Mouse (Mus musculus): ENCODE results near the gene Actr2. TPM values are rescaled to one million over a fixed set of nuclear protein-coding genes. Genes with fewer than 3 reads are reported as not detected.
A peak's percentile ranks its signal among the peaks of the same experiment; 100 is the strongest.
"Not testable (repeated sequence)": the region's sequence is repeated elsewhere in the genome, so short reads cannot be mapped to it uniquely, and the experiment has no call there.

The Actr2 gene
- polyA plus RNA-seq, 1 experiment from 2014 or later, result 104 TPM

- Histone ChIP-seq H3K36me3 (peaks cover 69% of the 10 kb centered on the region), H3K4me3 (replicated peaks) (no peak overlapping the region), H3K27me3 (no peaks in the 10 kb centered on the region), H3K4me1 (replicated peaks) (peaks cover 10% of the 10 kb centered on the region), H3K27ac (no peak overlapping the region), H3K4me2 (no peak overlapping the region), H3K9ac (replicated peaks) (no peak overlapping the region), H3K9me3 (no peaks in the 10 kb centered on the region)
- WGBS, result 60% methylated on average over 1 of the region's 1 CpGs
- no peak for ATAC-seq (ENCODE audit: insufficient number of reproducible peaks, insufficient read depth, low FRiP score, low TSS enrichment, low read depth)
These were observed 45.2 kb downstream of the Actr2 start for GRCm38 (mm10) chr11:20067521-20067920.

GRCm38 (mm10) chr11:20066106-20066505 is 46.6 kb downstream of the Actr2 start:
- 93% methylated on average over 1 of the region's 1 CpGs for WGBS
- H3K9ac ChIP-seq (replicated peaks), result no peak overlapping the region
- ATAC-seq (ENCODE audit: insufficient number of reproducible peaks, insufficient read depth, low FRiP score, low TSS enrichment, low read depth), result no peak

GRCm38 (mm10) chr11:20064926-20065325 is 47.8 kb downstream of the Actr2 start:
- Histone ChIP-seq H3K9ac (replicated peaks) (no peak overlapping the region), H3K9me3 (no peaks in the 10 kb centered on the region), H3K4me1 (replicated peaks) (peaks cover 10% of the 10 kb centered on the region), H3K27ac (no peak overlapping the region), H3K4me3 (replicated peaks) (no peak overlapping the region), H3K4me2 (no peak overlapping the region), H3K27me3 (no peaks in the 10 kb centered on the region), H3K36me3 (peaks cover 65% of the 10 kb centered on the region)
- 87% methylated on average over 2 of the region's 2 CpGs for WGBS
- no peak for ATAC-seq (ENCODE audit: insufficient number of reproducible peaks, insufficient read depth, low FRiP score, low TSS enrichment, low read depth)

More at GRCm38 (mm10) chr11:20066106-20066505, 46.6 kb downstream of the Actr2 start:
- Histone ChIP-seq H3K27ac (no peak overlapping the region), H3K4me2 (no peak overlapping the region), H3K9me3 (no peaks in the 10 kb centered on the region), H3K36me3 (peaks cover 62% of the 10 kb centered on the region), H3K27me3 (no peaks in the 10 kb centered on the region), H3K4me3 (replicated peaks) (no peak overlapping the region), H3K4me1 (replicated peaks) (peaks cover 10% of the 10 kb centered on the region)

DNA sequence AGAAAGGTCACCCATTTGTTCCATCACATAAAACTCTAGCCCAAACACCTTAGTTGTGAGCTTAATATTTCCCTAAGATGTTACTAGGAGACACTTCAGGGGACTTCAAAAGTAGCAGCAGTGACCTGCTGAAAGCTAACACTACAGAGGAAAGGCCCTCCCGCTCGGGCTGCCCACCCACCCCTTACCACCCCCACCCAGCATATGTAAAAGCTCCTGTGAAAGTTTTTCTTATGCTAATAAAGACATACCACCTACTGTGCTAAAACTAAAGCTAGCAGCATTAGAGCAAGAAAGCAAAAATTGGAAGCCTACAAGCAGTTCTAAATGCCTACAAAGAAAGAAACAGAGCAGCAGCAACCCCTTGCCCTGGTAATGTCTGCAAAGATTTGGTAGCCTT is 48.6 kb downstream of the Actr2 start:
- H3K9ac ChIP-seq (replicated peaks); H3K4me3 ChIP-seq (replicated peaks): not testable (repeated sequence)

GRCm38 (mm10) chr11:20062801-20063200 is 49.9 kb downstream of the Actr2 start:
- H3K27ac ChIP-seq; H3K4me2 ChIP-seq; H3K9ac ChIP-seq (replicated peaks); H3K4me3 ChIP-seq (replicated peaks); H3K9me3 ChIP-seq; ATAC-seq (ENCODE audit: insufficient number of reproducible peaks, insufficient read depth, low FRiP score, low TSS enrichment, low read depth); H3K27me3 ChIP-seq: not testable (repeated sequence)
- H3K4me1 ChIP-seq (replicated peaks), result peaks cover 10% of the 10 kb centered on the region
- peaks cover 62% of the 10 kb centered on the region for H3K36me3 ChIP-seq
- 91% methylated on average over 9 of the region's 9 CpGs for WGBS

More for the DNA sequence above, 48.6 kb downstream of the Actr2 start:
- peaks cover 65% of the 10 kb centered on the region for H3K36me3 ChIP-seq
- not testable (repeated sequence) for H3K27ac ChIP-seq; H3K27me3 ChIP-seq; H3K4me2 ChIP-seq; ATAC-seq (ENCODE audit: insufficient number of reproducible peaks, insufficient read depth, low FRiP score, low TSS enrichment, low read depth); H3K9me3 ChIP-seq
- WGBS, result 41% methylated on average over 2 of the region's 2 CpGs
- H3K4me1 ChIP-seq (replicated peaks), result peaks cover 10% of the 10 kb centered on the region

DNA sequence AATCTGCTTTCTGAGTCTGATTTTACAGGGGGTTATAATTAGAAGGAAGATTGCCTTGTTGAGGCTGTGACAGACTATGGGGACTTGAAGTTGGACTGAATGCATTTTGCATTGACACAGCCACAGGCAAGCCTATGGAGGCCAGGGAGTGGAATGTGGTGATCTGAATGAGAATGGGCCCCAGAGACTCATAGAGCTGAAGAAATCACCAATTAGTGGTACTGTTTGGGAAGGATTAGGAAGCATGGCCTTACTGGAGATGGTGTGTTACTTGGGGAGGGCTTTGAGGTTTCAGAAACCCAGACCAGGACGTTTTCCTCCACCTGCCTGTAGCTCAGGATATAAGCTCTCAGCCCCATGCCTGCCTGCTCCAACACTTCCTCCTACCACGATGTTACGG is 53.0 kb downstream of the Actr2 start:
- H3K27ac ChIP-seq, result no peak overlapping the region; the same call in 1 of the 2 replicates
- peaks cover 1% of the 10 kb centered on the region; the same call in 1 of the 2 replicates for H3K4me1 ChIP-seq (replicated peaks)
- H3K4me3 ChIP-seq (replicated peaks), result no peak overlapping the region
- H3K9ac ChIP-seq (replicated peaks), result no peak overlapping the region
- WGBS, result 77% methylated on average over 3 of the region's 3 CpGs
- no peaks in the 10 kb centered on the region for H3K27me3 ChIP-seq
- H3K9me3 ChIP-seq, result no peaks in the 10 kb centered on the region; the same call in 1 of the 2 replicates
- ATAC-seq (ENCODE audit: insufficient number of reproducible peaks, insufficient read depth, low FRiP score, low TSS enrichment, low read depth), result no peak
- peaks cover 54% of the 10 kb centered on the region for H3K36me3 ChIP-seq
- H3K4me2 ChIP-seq, result no peak overlapping the region

DNA sequence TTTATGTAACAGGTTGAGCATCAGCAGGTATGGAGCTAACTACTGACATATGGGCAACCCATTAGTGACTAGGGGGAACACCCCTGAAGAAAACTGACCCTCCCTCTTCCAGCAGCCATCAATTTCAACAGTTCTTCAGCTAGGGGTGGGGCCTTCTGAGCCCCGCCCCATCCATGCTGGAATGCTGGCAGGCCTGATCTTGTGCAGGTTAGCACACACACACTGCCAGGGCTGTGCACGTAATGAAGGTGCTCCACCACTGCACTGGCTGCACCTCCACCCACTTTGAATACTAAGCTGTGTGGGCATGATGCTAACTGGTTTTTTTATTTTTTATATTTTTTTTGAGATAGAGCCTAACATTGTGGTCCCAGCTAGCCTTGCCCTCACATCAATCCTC is 55.3 kb downstream of the Actr2 start:
- H3K4me2 ChIP-seq, result no peak overlapping the region
- no peak for ATAC-seq (ENCODE audit: insufficient number of reproducible peaks, insufficient read depth, low FRiP score, low TSS enrichment, low read depth)
- peaks cover 45% of the 10 kb centered on the region for H3K36me3 ChIP-seq
- no peak overlapping the region for H3K9ac ChIP-seq (replicated peaks)
- no peaks in the 10 kb centered on the region for H3K27me3 ChIP-seq
- 87% methylated on average over 2 of the region's 2 CpGs for WGBS
- H3K27ac ChIP-seq, result no peak overlapping the region
- no peaks in the 10 kb centered on the region; the same call in 1 of the 2 replicates for H3K9me3 ChIP-seq
- H3K4me1 ChIP-seq (replicated peaks), result peaks cover 19% of the 10 kb centered on the region
- H3K4me3 ChIP-seq (replicated peaks), result no peak overlapping the region

GRCm38 (mm10) chr11:20056168-20056567 is 56.5 kb downstream of the Actr2 start:
- Histone ChIP-seq H3K4me2 (no peak overlapping the region), H3K9me3 (no peaks in the 10 kb centered on the region; the same call in 1 of the 2 replicates), H3K9ac (replicated peaks) (no peak overlapping the region), H3K4me3 (replicated peaks) (no peak overlapping the region), H3K4me1 (replicated peaks) (peaks cover 19% of the 10 kb centered on the region), H3K27me3 (no peaks in the 10 kb centered on the region), H3K27ac (no peak overlapping the region), H3K36me3 (peaks cover 41% of the 10 kb centered on the region)
- WGBS, result 86% methylated on average over 1 of the region's 1 CpGs
- ATAC-seq (ENCODE audit: insufficient number of reproducible peaks, insufficient read depth, low FRiP score, low TSS enrichment, low read depth), result no peak

- H3K4me2 ChIP-seq, result no peak overlapping the region
- H3K4me1 ChIP-seq (replicated peaks), result peaks cover 19% of the 10 kb centered on the region
- no peaks in the 10 kb centered on the region for H3K27me3 ChIP-seq
- no peak overlapping the region for H3K9ac ChIP-seq (replicated peaks)
- WGBS, result 34% methylated on average over 5 of the region's 5 CpGs
- H3K9me3 ChIP-seq, result no peaks in the 10 kb centered on the region; the same call in 1 of the 2 replicates
- H3K36me3 ChIP-seq, result peaks cover 26% of the 10 kb centered on the region
- no peak overlapping the region for H3K4me3 ChIP-seq (replicated peaks)
- 0 out of 2 replicates have a peak overlapping the region, but pooled peaks have one; percentile 45 for H3K27ac ChIP-seq
- ATAC-seq (ENCODE audit: insufficient number of reproducible peaks, insufficient read depth, low FRiP score, low TSS enrichment, low read depth), result no peak
These were observed 58.1 kb downstream of the Actr2 start for GRCm38 (mm10) chr11:20054617-20055016.

GRCm38 (mm10) chr11:20053951-20054350 is 58.8 kb downstream of the Actr2 start:
- Histone ChIP-seq H3K9me3 (peaks cover 3% of the 10 kb centered on the region; the same call in 1 of the 2 replicates), H3K4me1 (replicated peaks) (peaks cover 19% of the 10 kb centered on the region), H3K9ac (replicated peaks) (no peak overlapping the region), H3K27me3 (no peaks in the 10 kb centered on the region), H3K27ac (no peak overlapping the region; the same call in 1 of the 2 replicates), H3K4me3 (replicated peaks) (no peak overlapping the region), H3K4me2 (no peak overlapping the region), H3K36me3 (peaks cover 20% of the 10 kb centered on the region)
- ATAC-seq (ENCODE audit: insufficient number of reproducible peaks, insufficient read depth, low FRiP score, low TSS enrichment, low read depth), result no peak
- WGBS, result 75% methylated on average over 3 of the region's 3 CpGs

GRCm38 (mm10) chr11:20052814-20053536 is 59.7 kb downstream of the Actr2 start:
- Histone ChIP-seq H3K9ac (replicated peaks) (no peak overlapping the region), H3K9me3 (peaks cover 3% of the 10 kb centered on the region; the same call in 1 of the 2 replicates), H3K4me1 (replicated peaks) (peaks cover 19% of the 10 kb centered on the region), H3K27me3 (no peaks in the 10 kb centered on the region), H3K4me2 (no peak overlapping the region), H3K27ac (peak overlapping the region; percentile 66), H3K4me3 (replicated peaks) (no peak overlapping the region), H3K36me3 (peaks cover 12% of the 10 kb centered on the region; the same call in 1 of the 2 replicates)
- ATAC-seq (ENCODE audit: insufficient number of reproducible peaks, insufficient read depth, low FRiP score, low TSS enrichment, low read depth), result no peak
- WGBS, result 64% methylated on average over 13 of the region's 13 CpGs
